Mouse (Mus musculus): ENCODE data around the gene Sln.

Sln gene

DNA sequence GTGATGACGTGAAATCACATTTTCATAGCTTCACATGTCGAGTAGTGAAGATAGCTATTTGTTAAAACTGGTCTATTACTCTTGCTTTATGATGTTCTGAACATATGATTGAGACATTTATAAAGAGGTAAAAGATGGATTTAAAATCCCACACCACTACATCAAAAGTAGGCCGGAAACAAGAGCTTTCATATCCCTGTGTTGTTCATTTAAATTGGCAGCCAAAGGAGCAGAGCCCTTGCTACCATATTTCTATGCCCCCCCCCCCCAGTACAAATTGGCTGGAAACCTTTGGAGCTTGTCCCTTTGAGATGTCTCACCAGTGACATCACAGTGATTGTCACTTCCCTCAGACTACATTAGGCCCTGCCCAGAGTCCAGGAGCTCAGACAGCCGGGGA, at the start of gene Sln:
TSS of gene Sln (plus strand) at position 301 of the 400 bp plus-strand sequence.
- 80% methylated on average over 4 of the region's 4 CpGs for WGBS

DNA sequence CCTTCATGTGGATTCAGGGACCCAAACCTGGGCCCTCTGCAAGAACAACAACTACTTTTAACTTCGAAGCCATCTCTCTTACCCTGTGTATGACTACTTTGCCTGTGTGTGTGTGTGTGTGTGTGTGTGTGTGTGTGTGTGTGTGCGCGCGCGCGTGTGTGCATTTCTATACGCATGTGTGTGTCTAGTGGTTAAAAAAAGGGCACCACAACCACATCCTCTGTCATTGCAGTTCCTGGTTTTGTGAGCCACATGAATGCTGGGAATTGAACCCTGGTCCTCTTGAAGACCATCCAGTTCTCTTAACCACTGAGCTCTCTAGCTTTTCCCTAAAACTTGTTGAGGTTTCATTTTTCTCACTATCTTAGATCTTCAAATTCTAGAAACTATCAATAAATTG, 47.0 kb upstream of the Sln start:
- 96% methylated on average over 7 of the region's 7 CpGs for WGBS

DNA sequence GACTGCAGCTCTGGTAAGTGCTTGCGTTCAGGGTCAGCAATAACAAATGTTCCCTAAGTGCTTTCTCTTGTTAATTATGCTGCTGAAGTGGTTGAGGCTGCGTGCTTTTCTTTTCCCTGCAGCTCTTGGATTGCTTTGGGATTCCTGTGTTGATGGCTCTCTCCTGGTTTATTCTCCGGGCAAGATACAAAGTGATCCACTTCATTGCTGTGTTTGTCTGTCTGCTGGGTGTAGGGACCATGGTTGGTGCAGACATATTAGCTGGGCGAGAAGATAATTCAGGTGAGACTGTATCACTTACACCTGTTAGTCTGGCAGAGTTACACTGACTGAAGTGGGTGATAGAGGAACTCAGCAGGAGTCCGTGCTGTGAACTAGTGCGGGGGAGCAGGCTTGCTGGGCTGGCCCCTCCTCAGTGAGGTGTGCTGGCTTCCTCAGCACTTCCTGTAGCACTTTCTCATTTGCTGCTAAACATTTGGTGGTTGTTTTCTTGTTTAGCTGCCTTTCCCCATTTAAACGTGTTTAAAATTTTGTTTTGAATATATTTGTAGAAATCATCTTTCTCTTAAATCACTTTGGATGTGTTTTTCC, 43.4 kb upstream of the Sln start:
- WGBS, result 53% methylated on average over 7 of the region's 7 CpGs

DNA sequence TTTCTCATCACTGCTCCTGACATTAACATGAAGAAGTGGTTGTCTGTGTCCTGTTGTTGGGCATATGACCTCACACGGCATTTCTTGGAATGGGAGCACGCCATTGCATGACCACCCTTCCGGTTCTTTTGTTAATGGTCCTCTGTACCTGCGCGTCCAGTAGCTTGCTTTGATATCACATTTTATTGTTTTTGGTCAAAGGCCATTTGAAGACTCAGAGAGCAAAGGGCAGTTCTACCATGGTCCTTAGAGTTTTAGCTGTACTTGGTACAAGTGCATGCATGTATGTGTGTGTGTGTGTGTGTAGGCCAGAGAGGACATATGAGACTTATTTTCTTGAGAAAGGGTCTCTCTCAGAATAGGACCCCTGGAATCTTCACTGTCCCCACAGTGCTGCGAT, 36.5 kb upstream of the Sln start:
- 92% methylated on average over 6 of the region's 6 CpGs for WGBS

DNA sequence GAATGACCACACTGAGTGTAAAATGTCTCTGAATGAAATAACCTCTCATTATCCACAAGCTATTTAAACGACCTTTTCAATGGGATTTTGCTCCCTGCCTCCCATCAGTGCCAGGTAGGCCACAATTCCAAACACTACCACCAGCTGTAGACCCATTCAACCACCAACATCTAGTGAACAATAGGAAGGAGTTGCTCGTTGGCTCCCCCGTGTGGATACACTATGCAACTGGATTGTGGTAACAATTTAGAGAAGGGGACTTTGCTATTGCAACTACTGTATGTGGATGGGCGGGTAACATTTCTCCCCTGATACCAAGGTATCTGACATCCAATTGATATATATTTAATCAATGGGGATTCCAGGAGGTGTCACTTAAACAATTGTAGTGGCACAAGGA, 31.2 kb upstream of the Sln start:
- 36% methylated on average over 4 of the region's 4 CpGs for WGBS

DNA sequence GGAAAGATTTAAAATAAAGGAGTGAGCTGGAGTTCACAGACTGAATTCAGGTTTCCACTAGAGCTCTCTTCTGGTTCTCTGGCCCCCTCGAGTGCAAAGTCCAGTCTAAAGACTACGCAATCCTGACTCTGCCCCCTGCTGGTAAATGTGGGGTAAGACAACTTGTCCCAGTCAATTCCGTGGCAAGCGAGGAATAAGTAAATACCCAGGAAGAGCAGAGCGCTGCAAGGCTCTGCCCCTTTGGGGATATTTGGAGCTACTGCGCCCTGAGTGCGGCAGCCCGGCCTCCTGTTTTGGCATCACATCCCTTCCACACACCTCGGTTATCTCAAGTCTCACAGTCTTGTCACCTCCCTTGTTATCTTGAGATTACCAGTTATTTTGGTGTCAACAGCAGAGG, 24.6 kb upstream of the Sln start:
- WGBS, result 9% methylated on average over 9 of the region's 9 CpGs

DNA sequence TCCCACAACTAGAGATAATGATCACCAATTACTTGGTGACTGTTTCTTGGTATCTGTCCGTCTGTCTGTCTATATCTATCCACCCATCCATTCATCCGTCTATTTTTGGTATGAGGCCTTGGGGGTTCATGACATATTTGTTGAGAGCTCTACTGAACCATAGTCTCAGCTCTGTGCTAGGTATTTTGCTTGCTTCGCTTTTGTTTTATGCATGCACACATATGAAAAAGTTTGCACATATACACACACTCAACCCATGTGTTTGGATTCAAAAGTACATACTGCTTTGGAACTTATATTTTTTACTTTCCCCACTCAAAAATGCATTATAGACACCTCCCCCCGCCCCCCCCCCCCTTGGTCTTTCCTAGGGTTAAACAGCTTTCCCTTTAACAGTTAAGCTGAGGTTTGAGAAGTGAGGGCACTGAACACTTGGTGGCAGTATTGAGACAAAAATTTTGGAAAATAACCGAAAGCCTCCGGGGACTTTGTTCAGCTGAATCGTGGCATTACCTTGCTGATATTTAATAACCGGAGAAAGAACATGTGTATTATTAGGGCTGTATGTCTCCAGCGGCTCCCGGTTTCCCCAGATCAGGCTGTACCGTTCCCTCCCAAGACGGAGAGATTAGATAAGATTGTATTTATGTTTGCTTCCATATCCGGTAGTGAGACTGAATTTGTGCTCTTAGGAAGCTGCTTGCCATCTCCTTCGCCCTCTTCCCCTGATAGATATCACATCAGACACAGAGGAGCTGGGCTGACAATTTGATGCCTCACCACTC, 20.7 kb upstream of the Sln start:
- 13% methylated on average over 14 of the region's 14 CpGs for WGBS

DNA sequence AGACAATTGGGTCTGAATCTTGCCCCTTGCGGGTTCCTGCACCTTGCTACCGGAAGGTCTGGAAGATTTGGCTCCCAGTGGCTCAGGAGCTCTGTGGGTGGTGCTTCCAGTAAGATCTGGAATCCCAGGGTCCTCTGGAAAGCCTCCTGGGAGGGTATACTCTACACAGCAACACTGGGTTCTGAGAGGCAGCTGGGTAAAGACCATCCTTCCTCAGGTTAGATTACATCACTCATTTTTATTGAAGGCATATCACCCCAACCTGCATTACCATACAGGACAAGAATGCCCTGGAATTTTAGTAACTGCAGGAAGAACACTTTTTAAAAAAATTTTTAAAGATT, 20.1 kb upstream of the Sln start:
- WGBS, result 6% methylated on average over 2 of the region's 2 CpGs

DNA sequence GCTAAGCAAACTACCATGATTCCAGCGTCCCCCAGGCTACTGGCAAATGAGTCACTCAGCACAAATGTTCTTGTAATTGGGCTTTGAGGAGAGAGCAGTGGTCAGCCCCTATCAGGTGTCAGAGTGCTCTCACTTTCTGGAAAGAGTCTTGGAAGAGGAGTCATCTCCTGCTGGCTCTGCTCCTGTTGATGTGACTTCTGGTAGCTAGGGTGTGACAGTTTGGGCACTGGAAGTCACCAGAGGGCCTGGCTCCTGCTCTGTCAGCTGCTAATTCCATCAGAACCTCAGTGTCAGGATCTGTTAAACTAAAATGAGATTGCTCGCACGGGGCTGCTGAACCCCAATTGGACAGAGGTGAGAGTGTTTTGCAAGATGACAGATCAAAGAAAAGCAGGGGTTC, 14.9 kb upstream of the Sln start:
- WGBS, result 77% methylated on average over 3 of the region's 3 CpGs

DNA sequence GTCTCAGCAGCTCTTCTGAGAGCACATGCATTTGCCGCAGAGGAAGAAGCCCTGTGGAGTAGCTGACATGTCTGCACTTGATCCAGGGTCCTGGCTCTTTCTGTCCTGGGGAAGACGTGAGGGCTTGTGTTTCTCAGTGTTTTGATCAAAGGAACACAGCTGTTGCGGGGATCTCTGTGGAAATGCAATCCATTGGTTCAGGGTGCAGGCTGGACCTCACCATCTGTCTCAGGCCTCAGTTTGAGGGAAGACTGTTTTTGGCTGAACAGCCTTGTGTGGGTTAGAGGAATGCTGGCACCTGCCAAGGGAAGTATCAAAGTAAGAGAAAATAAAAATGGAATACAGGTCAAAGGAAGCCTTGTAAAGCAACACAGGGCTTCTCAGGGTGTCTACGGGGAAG, 14.0 kb upstream of the Sln start:
- 56% methylated on average over 4 of the region's 4 CpGs for WGBS

DNA sequence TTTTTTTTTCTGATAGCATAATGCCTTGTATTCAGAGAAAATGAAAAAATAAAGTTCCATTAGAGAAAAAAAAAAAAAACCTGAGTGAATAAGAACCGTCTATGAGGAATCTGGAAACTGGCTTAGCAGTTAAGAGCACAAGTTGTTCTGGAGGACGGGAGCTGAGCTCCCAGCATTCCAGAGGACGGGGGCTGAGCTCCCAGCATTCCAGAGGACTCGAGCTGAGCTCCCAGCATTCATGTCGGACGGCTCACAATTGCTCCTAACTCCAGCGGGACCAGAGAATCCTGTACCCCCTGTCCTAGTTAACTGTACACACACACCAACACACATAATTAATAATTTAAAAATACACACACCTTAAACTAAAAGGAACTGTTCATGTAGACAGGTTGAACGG, 11.1 kb upstream of the Sln start:
- WGBS, result 83% methylated on average over 8 of the region's 8 CpGs

DNA sequence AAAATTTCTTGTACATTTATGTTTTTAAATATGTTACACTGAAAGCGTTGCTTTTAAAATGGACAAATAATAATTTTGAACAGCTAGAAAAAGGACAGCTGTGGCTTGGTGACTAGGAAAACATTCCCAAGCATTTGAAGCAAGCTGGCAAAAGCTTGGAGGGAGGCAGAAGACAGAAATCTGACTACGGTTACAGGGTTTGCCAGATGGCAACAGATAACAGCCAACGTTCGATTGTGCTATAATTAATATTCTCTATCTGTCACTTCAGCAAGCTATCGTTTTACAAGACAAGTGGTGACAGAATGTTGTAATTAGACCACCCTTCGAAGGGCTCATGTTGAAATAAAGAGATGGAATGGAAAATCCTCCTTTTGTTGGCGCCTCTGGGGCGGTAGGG, 1.4 kb upstream of the Sln start:
- 60% methylated on average over 8 of the region's 8 CpGs for WGBS

DNA sequence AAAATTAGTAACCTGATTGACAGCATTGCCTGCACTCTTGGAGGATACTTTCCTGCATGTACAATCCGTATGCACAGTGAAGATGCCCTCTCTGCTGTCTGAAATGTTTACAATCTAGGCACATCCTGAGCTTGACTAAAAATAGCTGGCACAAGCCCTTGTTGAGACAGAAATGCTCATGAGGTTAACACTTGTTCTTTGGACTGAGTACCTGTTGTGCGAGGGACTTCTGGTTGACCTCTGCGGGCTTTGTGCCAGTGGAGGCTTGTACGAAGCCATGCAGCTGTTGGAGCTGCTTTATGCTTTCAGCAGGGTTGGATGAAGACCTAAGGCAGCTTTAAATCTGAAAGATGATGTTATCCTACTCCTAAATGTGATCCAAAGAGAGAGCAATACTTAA, 2.2 kb downstream of the Sln start:
- 70% methylated on average over 4 of the region's 4 CpGs for WGBS

DNA sequence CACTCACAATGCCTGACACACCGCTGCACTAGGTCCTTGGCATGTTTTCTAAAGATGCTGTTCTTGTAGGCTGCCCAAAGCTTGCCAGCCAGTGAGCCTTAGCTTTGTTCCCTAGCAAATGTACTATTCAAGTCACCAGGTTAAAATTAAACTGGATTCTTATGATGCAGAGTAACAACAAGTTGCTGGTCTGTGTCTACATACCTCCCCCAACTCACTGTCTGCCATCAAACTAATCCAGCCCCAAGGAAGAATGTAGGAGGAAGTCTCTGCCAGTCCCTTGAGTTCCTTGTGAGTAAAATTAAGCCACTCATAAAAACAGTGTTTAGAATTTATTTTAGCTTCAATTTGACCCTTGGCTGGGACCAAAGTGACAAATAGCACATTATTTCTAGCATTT, 3.7 kb downstream of the Sln start:
- 33% methylated on average over 1 of the region's 1 CpGs for WGBS

DNA sequence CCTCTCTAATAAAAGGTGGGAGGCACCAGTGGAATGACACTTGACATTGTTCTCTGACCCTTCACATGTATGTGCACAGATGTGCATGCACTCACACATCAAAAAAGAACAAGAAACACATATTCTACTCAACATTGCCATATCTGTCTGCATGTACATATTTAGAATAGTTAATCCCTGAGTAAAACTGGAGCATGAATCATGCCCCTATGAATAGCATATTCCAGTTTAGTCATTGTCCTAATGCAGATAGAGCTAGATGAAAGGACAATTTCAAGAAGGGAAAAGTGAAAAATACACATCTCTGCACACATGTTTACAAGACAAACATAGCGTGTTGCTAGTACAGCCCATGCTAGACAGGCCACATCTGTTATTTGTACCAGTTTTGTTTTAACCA, 4.6 kb downstream of the Sln start:
- 40% methylated on average over 1 of the region's 1 CpGs for WGBS

DNA sequence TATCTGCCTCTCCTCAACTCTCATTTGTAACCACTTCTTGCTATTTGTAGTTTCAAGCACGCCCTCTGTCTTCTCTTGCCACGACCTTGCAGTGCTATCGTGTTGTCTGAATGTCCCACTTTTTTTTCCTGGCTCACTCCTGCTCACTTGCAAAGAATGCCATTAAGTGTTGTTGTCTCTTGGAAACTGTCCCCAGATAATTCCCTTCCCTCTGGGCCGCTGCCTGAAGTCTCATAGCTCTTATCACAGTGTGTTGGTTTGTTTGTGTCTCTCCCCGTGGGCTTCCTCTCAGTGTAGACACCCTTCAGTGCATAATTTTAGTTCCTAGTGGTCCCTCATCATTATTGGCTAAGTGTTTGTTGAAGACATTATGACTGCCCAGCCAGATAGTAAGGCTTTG, 7.9 kb downstream of the Sln start:
- 64% methylated on average over 5 of the region's 5 CpGs for WGBS

DNA sequence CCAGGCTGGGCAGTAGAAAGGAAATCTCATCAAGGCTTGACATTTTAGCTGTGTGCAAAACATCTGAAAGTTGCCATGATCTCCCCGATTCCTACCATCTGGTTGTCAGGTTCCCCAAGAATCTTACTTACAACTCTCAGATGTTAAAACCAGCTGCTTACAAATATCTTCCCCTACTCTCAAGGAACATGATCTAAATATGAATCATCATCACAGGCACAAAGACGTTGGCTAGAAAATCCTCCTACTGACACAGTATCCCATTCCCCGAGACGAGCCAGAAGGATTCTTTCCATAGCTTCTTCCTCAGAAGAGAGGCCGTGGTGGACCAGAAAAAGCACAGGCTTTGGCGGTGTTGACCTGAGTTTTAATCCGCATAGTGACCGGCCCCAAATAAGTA, 23.3 kb downstream of the Sln start:
- WGBS, result 64% methylated on average over 8 of the region's 8 CpGs

DNA sequence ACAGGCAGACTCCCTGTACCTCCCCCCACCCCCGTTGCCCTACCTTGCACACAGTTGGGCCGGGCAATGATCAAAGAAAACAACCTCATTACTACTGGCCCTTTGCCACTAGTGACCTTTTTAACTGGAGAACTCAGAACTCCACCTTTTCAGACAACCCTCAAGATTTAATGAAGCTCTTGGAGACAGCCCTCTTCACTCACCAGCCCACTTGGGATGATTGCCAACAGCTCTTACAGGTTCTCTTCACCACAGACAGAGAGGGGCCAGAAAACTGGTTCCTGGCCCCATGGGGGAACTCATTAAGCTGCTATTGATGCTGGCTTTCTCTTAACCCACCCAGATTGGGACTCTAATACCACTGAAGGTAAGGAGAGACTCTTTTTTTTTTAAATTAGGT, 27.5 kb downstream of the Sln start:
- 38% methylated on average over 2 of the region's 2 CpGs for WGBS

DNA sequence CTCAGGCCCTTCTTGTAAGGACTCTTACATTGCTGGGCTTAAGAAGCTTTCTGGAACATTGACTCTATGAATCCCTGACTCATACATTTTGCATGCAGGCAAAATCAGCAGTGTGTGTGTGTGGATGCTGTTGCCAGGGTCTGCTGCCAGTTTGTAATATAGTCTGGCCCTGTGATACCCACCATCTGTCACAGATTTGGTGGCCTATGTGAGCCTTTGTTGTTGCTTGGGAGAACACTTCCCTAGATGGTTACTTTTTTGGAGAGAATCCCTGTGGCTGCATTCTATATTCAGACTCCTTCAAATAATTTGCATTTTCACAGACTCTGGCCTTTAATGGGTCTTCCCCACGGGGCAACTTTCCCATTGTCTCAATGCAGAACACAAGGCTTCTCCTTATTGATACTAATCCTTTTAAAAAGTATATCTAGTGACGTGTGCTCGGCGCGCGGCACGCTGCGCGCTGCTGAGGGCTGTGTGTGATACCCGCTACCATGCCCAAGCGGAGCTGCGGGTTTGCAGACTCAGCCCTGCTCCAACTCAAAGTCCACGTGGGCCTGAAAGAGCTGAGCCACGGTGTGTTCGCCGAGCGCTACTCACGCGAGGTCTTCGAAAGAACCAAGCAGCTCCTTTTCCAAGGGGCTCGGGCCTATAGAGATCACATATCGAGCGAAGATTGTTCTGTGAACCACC, 33.8 kb downstream of the Sln start:
- WGBS, result 65% methylated on average over 23 of the region's 23 CpGs

DNA sequence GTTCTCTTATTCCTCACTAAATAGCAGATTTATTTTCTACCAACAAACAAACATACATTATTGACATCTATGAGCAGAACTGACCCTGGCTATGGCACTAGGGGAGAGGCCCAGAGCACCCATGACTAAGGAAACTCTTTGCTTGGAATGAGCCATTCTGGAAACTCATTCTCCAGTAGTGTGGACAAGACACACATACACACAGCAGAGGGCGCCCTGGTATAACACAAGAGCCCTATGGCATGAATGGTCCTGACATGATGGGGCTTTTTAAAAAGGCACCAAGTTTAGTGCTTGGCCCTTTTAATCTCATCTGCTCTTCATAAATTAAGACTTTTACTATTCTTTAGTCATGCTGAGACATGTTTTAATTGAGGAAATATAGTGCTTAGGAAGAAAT, 40.1 kb downstream of the Sln start:
- WGBS, result 5% methylated on average over 1 of the region's 1 CpGs

DNA sequence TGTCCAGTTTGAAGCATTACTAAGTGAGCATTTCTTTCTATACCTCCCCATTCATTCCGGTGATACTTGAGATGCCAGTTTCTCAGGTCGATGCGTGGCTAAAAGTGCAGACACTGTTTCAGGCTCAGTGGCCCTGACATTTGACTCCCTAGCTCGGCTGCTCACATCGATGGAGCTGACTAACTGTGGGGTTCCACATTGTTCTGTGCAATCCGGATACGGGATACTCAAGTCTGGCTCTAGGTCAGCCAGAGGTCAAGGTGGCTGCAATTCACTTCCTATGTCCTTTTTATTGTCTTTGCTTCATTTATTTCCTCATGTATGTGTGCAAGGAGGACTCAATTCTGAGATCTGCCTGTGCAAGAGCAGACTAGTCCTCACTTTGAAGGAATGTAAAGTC, 45.9 kb downstream of the Sln start:
- 73% methylated on average over 7 of the region's 7 CpGs for WGBS

DNA sequence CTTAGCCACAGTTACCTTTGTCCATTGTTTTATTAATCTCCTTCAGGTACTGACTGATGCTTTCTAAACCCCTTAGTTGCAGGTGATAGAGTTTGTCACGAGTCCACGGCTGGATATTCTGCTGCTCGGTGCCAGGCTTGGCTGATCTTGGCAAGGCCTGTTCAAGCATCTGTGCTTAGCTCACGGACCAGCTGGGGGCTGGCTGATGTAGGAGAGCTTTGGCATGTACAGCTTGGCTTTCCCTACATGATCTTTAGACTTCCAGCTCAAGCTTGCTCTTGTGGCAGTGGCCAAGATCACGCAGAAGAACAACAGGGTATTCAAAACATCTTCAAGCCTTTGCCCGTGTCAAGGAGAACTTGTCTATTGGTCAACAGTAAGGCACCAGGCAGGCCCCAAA, 49.9 kb downstream of the Sln start:
- 27% methylated on average over 6 of the region's 6 CpGs for WGBS

DNA sequence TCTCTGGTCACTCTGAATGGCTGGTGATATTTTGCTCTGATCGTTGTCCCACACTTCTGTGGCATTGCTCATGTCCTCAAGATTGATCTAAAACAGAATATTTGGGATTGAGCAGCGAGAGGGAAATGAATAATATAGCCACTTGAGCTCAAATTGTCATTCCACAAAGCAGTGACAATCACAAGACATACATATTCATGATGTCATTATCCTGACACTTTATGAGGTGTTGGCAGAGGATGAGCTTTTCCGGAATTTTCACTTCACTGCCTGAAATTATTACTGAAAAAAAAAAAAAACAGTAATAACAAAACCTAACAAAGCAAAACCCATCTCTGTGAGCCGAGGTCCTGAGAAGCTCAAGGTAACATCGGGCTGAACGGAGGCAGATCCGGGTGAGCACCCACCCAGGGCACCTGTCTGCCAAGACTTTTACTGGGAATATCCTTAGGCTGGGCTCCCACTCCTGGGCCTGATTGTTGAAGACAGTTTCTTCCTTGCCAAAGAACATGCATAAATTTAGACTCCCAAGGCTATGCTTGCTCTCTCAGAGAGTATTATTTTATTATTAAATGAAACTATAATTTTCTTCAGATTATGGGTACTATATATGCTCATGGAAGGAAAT, 53.4 kb downstream of the Sln start:
- whole genome bisulfite sequencing, result 47% methylated on average over 7 of the region's 7 CpGs

Measured in cerebral cortex, adult 2 months (tissue).